Mouse (Mus musculus): ENCODE data around the gene Specc1l. TPM values are rescaled to one million over a fixed set of nuclear protein-coding genes. Genes with fewer than 3 reads are reported as not detected.

Specc1l gene
- total RNA-seq (2021): 10 to 100 TPM; 43.4 to 48.3 TPM
- long read RNA-seq, experiment 1, full-length matches to known transcripts: 12 of 15 reads
- long read RNA-seq, experiment 1, partial matches to known transcripts: 1 of 15 reads
- long read RNA-seq, experiment 1, other reads (novel, unspliced or antisense): 2 of 15 reads
- long read RNA-seq, experiment 2, full-length matches to known transcripts: 14 of 31 reads
- long read RNA-seq, experiment 2, partial matches to known transcripts: 8 of 31 reads
- long read RNA-seq, experiment 2, other reads (novel, unspliced or antisense): 9 of 31 reads

DNA sequence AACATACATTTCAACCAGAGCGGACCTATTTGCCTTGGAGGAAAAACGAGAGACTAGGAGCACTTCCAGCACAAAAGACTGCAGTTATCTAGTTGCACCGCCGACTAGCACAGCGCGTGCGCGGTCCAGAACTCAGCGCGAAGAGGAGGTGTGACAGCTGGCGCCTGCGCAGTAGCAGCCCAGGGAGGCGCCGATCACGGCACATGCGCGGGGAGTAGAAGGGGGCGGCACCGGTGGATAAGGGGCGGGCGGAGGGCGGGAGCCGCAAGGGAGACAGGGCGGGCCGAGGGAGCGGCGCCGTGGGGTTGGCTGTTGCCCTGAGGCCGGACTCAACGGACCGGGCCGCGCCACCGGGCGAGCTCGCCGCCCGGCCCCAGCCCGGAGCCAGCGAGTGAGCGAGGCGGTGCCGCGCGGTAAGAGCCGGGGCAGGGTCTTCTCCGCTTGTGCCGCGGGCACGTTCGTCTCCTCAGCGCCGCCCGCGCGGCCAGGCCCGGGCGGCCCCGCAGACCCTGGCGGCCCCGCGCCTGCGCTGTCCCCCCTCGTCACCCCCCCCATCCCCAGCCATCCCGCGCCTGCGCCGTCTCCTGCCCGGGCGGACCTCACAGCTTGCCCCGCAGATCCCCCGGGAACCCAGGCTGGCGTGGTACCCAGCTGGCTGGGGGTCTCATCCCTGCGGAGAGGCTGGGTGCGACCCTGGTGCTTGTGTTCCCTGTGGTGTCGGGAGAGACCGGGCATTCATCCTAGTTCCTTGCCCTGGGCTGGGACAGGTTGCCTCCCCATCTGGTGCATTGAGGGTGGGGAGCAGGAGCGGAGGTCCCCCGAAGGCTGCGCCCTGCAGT, at the start of gene Specc1l:
Gene Specc1l (plus strand): TSS at position 267 of the 839 bp plus-strand sequence.
- H3K27ac ChIP-seq: peak within 1 kb of the TSS; percentile 99
- no peak; the same call in 1 of the 2 replicates for TF ChIP-seq CTCF (conservative IDR thresholded peaks at IDR 0.05)
- DNase-seq (ENCODE audit: low spot score in 2 of 2): peak; percentile 95 to 97
- H3K4me3 ChIP-seq: peak within 1 kb of the TSS; percentile 99

DNA sequence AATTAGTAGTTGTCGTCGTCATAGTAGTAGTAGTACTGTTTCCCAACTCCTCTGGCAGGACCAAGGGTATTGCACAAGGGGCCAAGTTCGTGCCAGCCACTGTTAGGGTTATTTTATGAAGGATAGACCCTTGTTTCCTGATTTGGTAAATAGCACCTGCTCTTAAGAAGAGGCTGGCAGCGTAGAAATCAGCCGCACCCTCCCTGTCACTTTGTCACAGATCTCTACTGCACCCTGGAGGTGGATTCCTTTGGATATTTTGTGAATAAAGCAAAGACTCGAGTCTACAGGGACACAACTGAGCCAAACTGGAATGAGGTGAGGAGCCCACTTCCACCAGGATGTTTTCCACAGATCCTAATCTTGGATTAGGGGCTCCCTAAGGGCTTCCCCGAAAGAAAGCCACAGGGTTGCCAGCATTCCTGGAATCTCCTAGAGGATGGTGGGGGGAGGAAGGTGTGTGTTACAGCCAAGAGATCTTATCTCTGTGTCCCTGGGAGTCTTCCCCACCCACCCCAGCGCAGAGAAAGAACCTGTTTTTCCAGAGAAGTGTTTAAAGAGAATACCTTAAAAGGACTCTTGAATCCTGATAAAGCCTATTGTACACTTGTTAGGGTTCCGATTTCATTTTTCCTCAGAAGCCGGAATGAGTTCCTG, 45.9 kb upstream of the Specc1l start:
- DNase-seq (ENCODE audit: low spot score in 2 of 2): no peak
- TF ChIP-seq CTCF (conservative IDR thresholded peaks at IDR 0.05): peak; percentile 30
- H3K27ac ChIP-seq: no peak overlapping the region
- no peak overlapping the region for H3K4me3 ChIP-seq

DNA sequence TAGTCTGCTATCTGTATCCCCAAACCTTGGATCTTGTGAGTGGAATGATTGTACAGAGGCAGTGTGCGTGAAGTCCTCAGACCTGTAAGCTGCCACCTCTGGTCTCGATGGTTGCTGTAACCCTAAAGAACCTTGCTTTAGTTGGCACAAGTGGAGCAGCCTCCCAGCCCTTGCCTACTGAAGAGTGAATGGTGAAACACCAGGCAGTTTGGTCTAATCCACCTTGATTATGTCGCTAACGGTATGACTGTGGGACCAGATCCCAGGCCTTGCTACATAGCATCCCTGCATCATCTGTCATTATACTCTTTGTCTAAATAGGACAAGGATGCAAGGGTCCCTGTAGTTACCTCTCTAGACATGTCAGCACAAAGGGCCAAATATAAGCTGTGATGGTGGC, 45.3 kb upstream of the Specc1l start:
- TF ChIP-seq CTCF (conservative IDR thresholded peaks at IDR 0.05): no peak
- Histone ChIP-seq H3K27ac (no peak overlapping the region), H3K4me3 (no peak overlapping the region)
- no peak for DNase-seq (ENCODE audit: low spot score in 2 of 2)

DNA sequence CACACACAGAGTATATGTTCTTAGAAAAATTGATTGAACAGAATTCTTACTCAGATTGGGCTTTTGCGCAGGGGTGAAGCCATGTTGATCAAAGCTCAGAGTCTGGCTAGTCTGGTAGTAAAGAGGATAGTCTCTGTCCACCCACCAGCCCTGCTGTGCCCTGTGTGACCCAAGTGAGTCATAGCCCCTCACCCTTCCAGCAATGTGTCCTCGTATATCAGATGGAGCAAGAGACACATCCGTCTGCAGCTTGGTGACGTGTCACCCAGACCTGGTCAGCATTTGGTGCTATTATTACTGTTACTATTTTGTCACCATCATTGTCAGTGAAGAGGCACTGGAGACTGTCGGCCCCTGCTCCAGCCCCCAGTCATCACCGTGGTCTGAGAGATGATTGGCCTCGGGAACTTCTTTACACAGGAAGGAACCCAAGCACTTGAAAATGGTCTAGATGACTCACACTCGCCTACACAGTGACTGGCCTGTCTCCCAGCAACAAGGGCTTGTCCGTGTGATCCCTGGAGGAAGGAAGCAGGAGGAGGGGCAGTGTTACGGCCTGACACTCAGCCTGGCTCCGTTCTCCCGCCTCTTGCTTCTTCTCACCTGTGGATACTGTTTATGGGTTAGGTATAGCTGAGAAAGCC, 41.5 kb upstream of the Specc1l start:
- no peak overlapping the region for H3K4me3 ChIP-seq
- no peak for DNase-seq (ENCODE audit: low spot score in 2 of 2)
- no peak for TF ChIP-seq CTCF (conservative IDR thresholded peaks at IDR 0.05)
- H3K27ac ChIP-seq: no peak overlapping the region

DNA sequence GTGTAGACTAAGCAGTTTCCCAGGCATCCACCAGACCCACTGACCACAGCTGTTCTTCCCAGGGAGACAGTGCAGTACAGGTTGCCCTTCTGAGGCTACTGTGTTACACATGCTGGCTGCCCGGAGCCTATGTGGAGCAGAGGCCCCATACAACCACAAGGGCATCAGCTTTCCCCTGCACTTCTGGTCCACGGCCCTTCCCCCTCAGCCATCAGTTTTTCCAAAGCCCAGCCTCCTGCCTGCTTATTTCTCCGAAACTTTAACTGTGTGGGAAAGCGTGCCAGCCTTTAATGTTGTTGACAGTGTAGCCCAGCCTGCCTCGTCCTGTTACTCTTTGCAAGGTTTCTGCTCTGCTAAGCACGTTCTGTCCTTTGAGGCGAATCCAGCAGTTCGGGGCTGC, 38.8 kb upstream of the Specc1l start:
- H3K27ac ChIP-seq: peak overlapping the region; percentile 28; the same call in 1 of the 2 replicates
- H3K4me3 ChIP-seq: no peak overlapping the region
- DNase-seq (ENCODE audit: low spot score in 2 of 2): no peak
- no peak for TF ChIP-seq CTCF (conservative IDR thresholded peaks at IDR 0.05)

DNA sequence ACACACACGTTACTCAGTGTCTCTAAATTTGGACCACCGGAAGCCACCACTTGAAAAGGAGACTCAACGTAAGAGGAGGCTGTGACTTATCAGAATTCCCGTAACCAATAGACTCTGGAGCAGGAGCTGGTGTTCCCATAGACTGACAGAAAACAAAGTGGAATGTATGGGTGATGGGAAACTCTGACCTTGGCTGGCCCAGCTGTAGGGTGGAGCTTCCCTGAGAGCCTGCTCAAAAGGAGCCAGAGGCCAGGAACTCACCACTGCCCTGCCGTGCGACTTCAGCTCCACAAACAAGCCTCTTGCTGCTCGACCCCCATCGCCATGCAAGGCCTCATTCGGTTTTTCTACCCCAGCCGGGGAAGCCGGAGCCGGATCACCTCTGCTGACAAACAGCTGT, 38.2 kb upstream of the Specc1l start:
- H3K27ac ChIP-seq: peak overlapping the region; percentile 11; the same call in 1 of the 2 replicates
- DNase-seq (ENCODE audit: low spot score in 2 of 2): no peak

DNA sequence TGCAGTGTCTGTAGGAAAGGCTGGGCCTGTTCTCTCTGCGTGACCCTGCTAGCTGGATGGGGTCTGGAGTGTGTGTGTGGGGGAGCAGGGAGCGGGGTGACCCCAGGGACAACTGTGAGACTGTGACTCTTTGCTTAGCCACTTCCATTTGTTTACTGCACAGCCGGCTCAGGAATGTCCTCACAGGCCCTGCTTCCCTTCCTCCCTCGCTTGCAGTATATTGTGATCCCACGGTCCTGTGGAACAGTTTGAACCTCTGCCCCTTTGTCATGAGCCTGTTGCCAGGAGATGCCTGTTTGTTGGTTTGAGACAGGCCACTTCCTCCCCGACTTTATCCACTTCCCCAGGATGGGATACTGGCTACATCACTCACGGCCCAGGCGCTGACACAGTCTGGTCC, 35.4 kb upstream of the Specc1l start:
- DNase-seq (ENCODE audit: low spot score in 2 of 2): no peak
- no peak overlapping the region for H3K4me3 ChIP-seq
- H3K27ac ChIP-seq: no peak overlapping the region
- no peak for TF ChIP-seq CTCF (conservative IDR thresholded peaks at IDR 0.05)

More for the DNA sequence above, 38.2 kb upstream of the Specc1l start:
- no peak for TF ChIP-seq CTCF (conservative IDR thresholded peaks at IDR 0.05)
- H3K4me3 ChIP-seq: no peak overlapping the region

DNA sequence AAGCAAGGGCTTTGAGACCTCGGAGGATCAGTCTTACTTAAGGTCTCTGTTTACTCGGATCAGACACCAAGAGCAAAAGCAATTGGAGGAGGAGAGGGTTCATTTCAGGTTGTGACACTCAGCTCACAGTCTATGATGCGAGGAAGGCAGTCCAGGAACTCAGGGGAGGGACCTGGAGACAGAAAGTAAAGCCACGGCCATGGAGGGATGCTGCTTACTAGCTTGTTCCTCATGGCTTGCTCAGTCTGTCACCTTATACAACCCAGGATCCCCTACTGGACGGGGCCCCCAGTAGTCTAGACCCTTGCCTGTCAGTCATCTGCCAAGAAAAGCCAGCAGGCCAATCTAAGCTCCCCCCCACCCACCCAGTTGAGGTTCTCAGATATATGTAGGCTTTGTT, 33.0 kb upstream of the Specc1l start:
- no peak for TF ChIP-seq CTCF (conservative IDR thresholded peaks at IDR 0.05)
- Histone ChIP-seq H3K27ac (no peak overlapping the region), H3K4me3 (no peak overlapping the region)
- no peak for DNase-seq (ENCODE audit: low spot score in 2 of 2)

DNA sequence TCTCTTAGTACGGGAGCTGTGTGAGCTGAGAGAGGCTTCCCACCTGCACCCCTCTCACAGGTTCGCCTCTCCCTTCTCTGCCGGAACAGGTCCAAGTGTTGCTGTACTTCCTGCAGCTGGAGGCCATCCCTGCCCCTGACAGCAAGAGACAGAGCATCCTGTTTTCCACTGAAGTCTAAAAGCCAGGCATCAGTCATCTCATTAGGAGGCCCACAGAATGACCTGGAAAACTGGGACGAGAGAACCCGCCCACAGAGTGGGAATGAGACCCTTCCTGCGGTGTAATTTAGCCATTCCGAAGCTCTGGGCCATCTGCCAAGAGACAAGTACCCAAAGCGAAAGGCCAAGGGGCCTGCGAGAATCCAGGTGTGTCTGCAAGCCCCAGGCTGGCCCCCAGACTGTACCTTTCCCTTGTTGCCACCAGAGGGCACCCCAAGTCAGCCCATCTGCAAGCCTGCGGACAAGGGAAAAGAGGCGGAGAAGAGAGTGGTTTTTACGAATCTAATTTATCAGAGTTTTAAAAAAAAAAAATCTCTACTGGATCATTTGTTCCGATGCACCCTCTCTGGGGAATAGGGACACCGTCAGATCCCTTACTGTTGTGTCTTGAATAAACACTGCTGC, 29.6 kb upstream of the Specc1l start:
- DNase-seq (ENCODE audit: low spot score in 2 of 2): peak; percentile 61 to 79
- Histone ChIP-seq H3K4me3 (no peak overlapping the region), H3K27ac (0 out of 2 replicates have a peak overlapping the region, but pooled peaks have one; percentile 32)
- peak; percentile 98 for TF ChIP-seq CTCF (conservative IDR thresholded peaks at IDR 0.05)

DNA sequence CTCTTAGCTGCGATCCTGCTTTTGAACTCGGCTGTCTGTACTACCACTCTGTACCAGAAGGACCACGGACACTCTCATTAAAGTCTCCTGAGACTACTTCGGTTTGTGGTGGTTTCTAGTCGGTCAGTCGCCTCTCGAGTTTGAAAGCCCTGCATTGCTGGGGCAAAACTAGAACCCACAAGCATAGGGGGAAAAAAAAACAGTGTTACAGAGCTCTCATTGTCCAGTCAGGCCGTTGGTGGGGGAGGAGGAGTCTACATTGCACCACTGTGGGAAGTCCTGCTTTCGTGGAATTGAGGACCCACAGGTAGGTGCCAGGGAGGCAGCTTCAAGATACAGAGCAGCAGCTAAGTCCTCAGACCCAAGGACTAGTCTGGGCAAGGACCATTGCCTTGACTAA, 27.0 kb upstream of the Specc1l start:
- no peak overlapping the region for H3K27ac ChIP-seq
- no peak for TF ChIP-seq CTCF (conservative IDR thresholded peaks at IDR 0.05)

DNA sequence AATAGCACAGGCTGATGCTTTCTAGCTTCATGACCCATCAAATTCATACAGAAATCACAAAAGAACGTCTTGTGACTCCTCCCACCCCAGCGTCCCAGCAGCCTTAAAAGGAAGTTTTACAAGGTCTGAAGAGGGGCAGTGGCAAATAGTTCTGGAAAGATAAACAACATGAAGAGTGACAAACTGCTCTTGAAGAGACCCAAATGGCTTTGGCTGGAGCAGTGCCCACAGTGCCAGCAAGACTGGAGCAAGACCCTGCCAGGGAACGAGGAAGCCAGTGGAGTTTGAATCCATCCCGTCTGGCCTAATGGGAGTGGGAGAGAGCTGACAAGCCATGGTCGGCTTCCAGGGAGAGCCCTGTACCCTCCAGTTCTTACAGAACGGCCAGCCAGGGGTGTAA, 25.3 kb upstream of the Specc1l start:
- no peak for DNase-seq (ENCODE audit: low spot score in 2 of 2)
- Histone ChIP-seq H3K4me3 (no peak overlapping the region), H3K27ac (no peak overlapping the region)
- no peak for TF ChIP-seq CTCF (conservative IDR thresholded peaks at IDR 0.05)

More for the DNA sequence above, 27.0 kb upstream of the Specc1l start:
- H3K4me3 ChIP-seq: no peak overlapping the region
- no peak for DNase-seq (ENCODE audit: low spot score in 2 of 2)

DNA sequence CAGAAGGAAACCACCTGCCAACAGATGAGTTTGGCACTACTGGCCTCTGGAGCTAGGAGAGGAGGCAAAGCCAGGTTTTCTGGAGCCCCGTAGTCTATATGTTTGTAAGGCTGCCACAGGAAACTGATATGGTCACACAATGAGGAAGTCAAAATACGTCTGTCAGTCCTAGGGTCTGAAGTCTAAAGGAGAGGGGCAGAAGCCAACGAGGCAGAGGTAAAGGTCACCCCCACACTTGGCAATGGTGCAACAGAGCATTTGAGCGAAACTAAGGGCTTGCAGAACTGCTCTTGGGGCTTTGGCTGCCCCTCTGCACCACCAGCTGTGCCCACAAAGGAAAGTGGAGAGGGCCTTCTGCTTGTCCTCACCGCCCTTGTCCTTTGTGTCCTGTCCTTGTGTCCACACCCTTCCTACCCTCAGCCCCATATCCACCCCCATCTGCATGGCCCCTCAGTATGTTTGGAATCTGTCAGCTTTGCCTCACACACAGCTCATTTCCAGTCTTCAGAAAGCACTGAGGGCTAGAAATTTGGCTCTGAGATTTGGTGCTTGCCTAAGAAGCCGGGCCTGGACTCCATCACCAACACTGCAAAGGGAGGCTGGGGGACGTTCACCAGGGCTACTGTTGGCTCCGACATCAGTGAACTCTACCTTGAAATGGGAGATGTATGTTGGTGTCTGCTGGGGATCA, 24.4 kb upstream of the Specc1l start:
- no peak for TF ChIP-seq CTCF (conservative IDR thresholded peaks at IDR 0.05)

More for the DNA sequence above, 24.4 kb upstream of the Specc1l start:
- no peak for DNase-seq (ENCODE audit: low spot score in 2 of 2)
- Histone ChIP-seq H3K4me3 (no peak overlapping the region), H3K27ac (no peak overlapping the region)

Measured in layer of hippocampus, adult 2 months (tissue).